Mouse (Mus musculus): ENCODE data around the gene Tas2r137. TPM values are rescaled to one million over a fixed set of nuclear protein-coding genes. Genes with fewer than 3 reads are reported as not detected.

The Tas2r137 gene
- not detected in 2 replicates for polyA plus RNA-seq (2014; fragmentation: Nextera tagmentation; extraction: Ambion mirVana)

- Histone ChIP-seq H3K4me3 (ENCODE audit: low read depth, low read length) (no peak within 1 kb of the TSS), H3K4me2 (ENCODE audit: low read depth) (no peak within 1 kb of the TSS), H3K27me3 (ENCODE audit: control insufficient read depth, insufficient read depth, low read length) (no peaks in the 10 kb centered on the region), H3K27ac (ENCODE audit: low read depth, low read length) (no peak within 1 kb of the TSS), H3K9ac (ENCODE audit: low read length) (no peak within 1 kb of the TSS), H3K4me1 (ENCODE audit: control insufficient read depth, insufficient read depth, low read length) (no peaks in the 10 kb centered on the region), H3K9me3 (ENCODE audit: control insufficient read depth, low read length) (no peaks in the 10 kb centered on the region), H3K36me3 (ENCODE audit: control insufficient read depth, insufficient read depth, low read length) (no peaks in the 10 kb centered on the region)
- ATAC-seq (ENCODE audit: insufficient read depth, low FRiP score, low TSS enrichment) = no peak
- no peak for DNase-seq (ENCODE audit: low spot score)
Observed at GRCm38 (mm10) chr6:40490933-40491332, at the start of gene Tas2r137. TSS of gene Tas2r137 (plus strand) at chr6:40491233.

- WGBS = 86% methylated on average over 3 of the region's 3 CpGs
- no peak for ATAC-seq (ENCODE audit: insufficient read depth, low FRiP score, low TSS enrichment)
- Histone ChIP-seq H3K4me2 (ENCODE audit: low read depth) (no peak overlapping the region), H3K9me3 (ENCODE audit: control insufficient read depth, low read length) (no peaks in the 10 kb centered on the region), H3K4me1 (ENCODE audit: control insufficient read depth, insufficient read depth, low read length) (no peaks in the 10 kb centered on the region; the same call in 1 of the 2 replicates), H3K36me3 (ENCODE audit: control insufficient read depth, insufficient read depth, low read length) (no peaks in the 10 kb centered on the region), H3K9ac (ENCODE audit: low read length) (no peak overlapping the region), H3K27me3 (ENCODE audit: control insufficient read depth, insufficient read depth, low read length) (no peaks in the 10 kb centered on the region), H3K4me3 (ENCODE audit: low read depth, low read length) (no peak overlapping the region), H3K27ac (ENCODE audit: low read depth, low read length) (no peak overlapping the region)
- DNase-seq (ENCODE audit: low spot score) = no peak
Observed at GRCm38 (mm10) chr6:40441276-40441675, 49.8 kb upstream of the Tas2r137 start.

GRCm38 (mm10) chr6:40441755-40442154 lies 49.3 kb upstream of the Tas2r137 start:
- no peaks in the 10 kb centered on the region for H3K9me3 ChIP-seq (ENCODE audit: control insufficient read depth, low read length)
- H3K27ac ChIP-seq (ENCODE audit: low read depth, low read length) = no peak overlapping the region
- no peak overlapping the region for H3K4me2 ChIP-seq (ENCODE audit: low read depth)
- DNase-seq (ENCODE audit: low spot score) = no peak
- H3K36me3 ChIP-seq (ENCODE audit: control insufficient read depth, insufficient read depth, low read length) = no peaks in the 10 kb centered on the region
- no peak for ATAC-seq (ENCODE audit: insufficient read depth, low FRiP score, low TSS enrichment)
- H3K4me1 ChIP-seq (ENCODE audit: control insufficient read depth, insufficient read depth, low read length) = no peaks in the 10 kb centered on the region; the same call in 1 of the 2 replicates
- H3K9ac ChIP-seq (ENCODE audit: low read length) = no peak overlapping the region
- 48% methylated on average over 3 of the region's 3 CpGs for WGBS
- no peaks in the 10 kb centered on the region for H3K27me3 ChIP-seq (ENCODE audit: control insufficient read depth, insufficient read depth, low read length)
- no peak overlapping the region for H3K4me3 ChIP-seq (ENCODE audit: low read depth, low read length)

GRCm38 (mm10) chr6:40443281-40443928 lies 47.6 kb upstream of the Tas2r137 start:
- no peak for ATAC-seq (ENCODE audit: insufficient read depth, low FRiP score, low TSS enrichment)
- no peak overlapping the region for H3K9ac ChIP-seq (ENCODE audit: low read length)
- no peaks in the 10 kb centered on the region; the same call in 1 of the 2 replicates for H3K4me1 ChIP-seq (ENCODE audit: control insufficient read depth, insufficient read depth, low read length)
- H3K27me3 ChIP-seq (ENCODE audit: control insufficient read depth, insufficient read depth, low read length) = no peaks in the 10 kb centered on the region
- H3K4me3 ChIP-seq (ENCODE audit: low read depth, low read length) = no peak overlapping the region
- H3K9me3 ChIP-seq (ENCODE audit: control insufficient read depth, low read length) = no peaks in the 10 kb centered on the region
- H3K36me3 ChIP-seq (ENCODE audit: control insufficient read depth, insufficient read depth, low read length) = no peaks in the 10 kb centered on the region
- H3K27ac ChIP-seq (ENCODE audit: low read depth, low read length) = no peak overlapping the region
- DNase-seq (ENCODE audit: low spot score) = no peak
- WGBS = 34% methylated on average over 10 of the region's 10 CpGs
- H3K4me2 ChIP-seq (ENCODE audit: low read depth) = no peak overlapping the region

- Histone ChIP-seq H3K27me3 (ENCODE audit: control insufficient read depth, insufficient read depth, low read length) (no peaks in the 10 kb centered on the region), H3K4me1 (ENCODE audit: control insufficient read depth, insufficient read depth, low read length) (no peaks in the 10 kb centered on the region), H3K27ac (ENCODE audit: low read depth, low read length) (no peak overlapping the region), H3K9ac (ENCODE audit: low read length) (no peak overlapping the region), H3K36me3 (ENCODE audit: control insufficient read depth, insufficient read depth, low read length) (no peaks in the 10 kb centered on the region), H3K4me2 (ENCODE audit: low read depth) (no peak overlapping the region), H3K9me3 (ENCODE audit: control insufficient read depth, low read length) (no peaks in the 10 kb centered on the region), H3K4me3 (ENCODE audit: low read depth, low read length) (no peak overlapping the region)
- DNase-seq (ENCODE audit: low spot score) = no peak
- ATAC-seq (ENCODE audit: insufficient read depth, low FRiP score, low TSS enrichment) = no peak
Observed at GRCm38 (mm10) chr6:40448626-40449025, 42.4 kb upstream of the Tas2r137 start.

- WGBS = 24% methylated on average over 7 of the region's 7 CpGs
- no peak overlapping the region for H3K27ac ChIP-seq (ENCODE audit: low read depth, low read length)
- H3K4me2 ChIP-seq (ENCODE audit: low read depth) = no peak overlapping the region
- H3K27me3 ChIP-seq (ENCODE audit: control insufficient read depth, insufficient read depth, low read length) = no peaks in the 10 kb centered on the region
- H3K36me3 ChIP-seq (ENCODE audit: control insufficient read depth, insufficient read depth, low read length) = no peaks in the 10 kb centered on the region
- DNase-seq (ENCODE audit: low spot score) (no peak), ATAC-seq (ENCODE audit: insufficient read depth, low FRiP score, low TSS enrichment) (no peak)
- no peaks in the 10 kb centered on the region for H3K4me1 ChIP-seq (ENCODE audit: control insufficient read depth, insufficient read depth, low read length)
- H3K9me3 ChIP-seq (ENCODE audit: control insufficient read depth, low read length) = no peaks in the 10 kb centered on the region
- H3K9ac ChIP-seq (ENCODE audit: low read length) = no peak overlapping the region
- no peak overlapping the region for H3K4me3 ChIP-seq (ENCODE audit: low read depth, low read length)
Observed at GRCm38 (mm10) chr6:40454436-40455041, 36.5 kb upstream of the Tas2r137 start.

- no peaks in the 10 kb centered on the region for H3K27me3 ChIP-seq (ENCODE audit: control insufficient read depth, insufficient read depth, low read length)
- no peak for DNase-seq (ENCODE audit: low spot score)
- no peak overlapping the region for H3K9ac ChIP-seq (ENCODE audit: low read length)
- no peak overlapping the region for H3K4me2 ChIP-seq (ENCODE audit: low read depth)
- H3K27ac ChIP-seq (ENCODE audit: low read depth, low read length) = no peak overlapping the region
- no peak for ATAC-seq (ENCODE audit: insufficient read depth, low FRiP score, low TSS enrichment)
- no peak overlapping the region for H3K4me3 ChIP-seq (ENCODE audit: low read depth, low read length)
- 63% methylated on average over 6 of the region's 6 CpGs for WGBS
- no peaks in the 10 kb centered on the region for H3K4me1 ChIP-seq (ENCODE audit: control insufficient read depth, insufficient read depth, low read length)
- H3K36me3 ChIP-seq (ENCODE audit: control insufficient read depth, insufficient read depth, low read length) = no peaks in the 10 kb centered on the region
- H3K9me3 ChIP-seq (ENCODE audit: control insufficient read depth, low read length) = no peaks in the 10 kb centered on the region
Observed at GRCm38 (mm10) chr6:40465710-40466109, 25.3 kb upstream of the Tas2r137 start.

- WGBS = under 1% methylated on average over 54 of the region's 54 CpGs
Observed at GRCm38 (mm10) chr6:40470916-40471719, 19.9 kb upstream of the Tas2r137 start, which contains the start of gene Ssbp1. TSS of gene Ssbp1 (plus strand) at chr6:40471352.

More at GRCm38 (mm10) chr6:40470916-40471719, 19.9 kb upstream of the Tas2r137 start, which contains the start of gene Ssbp1:
- DNase-seq (ENCODE audit: low spot score) = peak; percentile 95
- Histone ChIP-seq H3K36me3 (ENCODE audit: control insufficient read depth, insufficient read depth, low read length) (no peaks in the 10 kb centered on the region; the same call in 1 of the 2 replicates), H3K4me3 (ENCODE audit: low read depth, low read length) (peak within 1 kb of the TSS; percentile 75), H3K27ac (ENCODE audit: low read depth, low read length) (peak within 1 kb of the TSS; percentile 93), H3K4me1 (ENCODE audit: control insufficient read depth, insufficient read depth, low read length) (peaks cover 4% of the 10 kb centered on the region; the same call in 1 of the 2 replicates), H3K9ac (ENCODE audit: low read length) (peak within 1 kb of the TSS; percentile 97), H3K27me3 (ENCODE audit: control insufficient read depth, insufficient read depth, low read length) (no peaks in the 10 kb centered on the region), H3K4me2 (ENCODE audit: low read depth) (peak within 1 kb of the TSS; percentile 73), H3K9me3 (ENCODE audit: control insufficient read depth, low read length) (no peaks in the 10 kb centered on the region)
- ATAC-seq (ENCODE audit: insufficient read depth, low FRiP score, low TSS enrichment) = peak; percentile 95
